Mouse (Mus musculus) liver, embryonic 16.5 days (tissue): ENCODE measurements at regions not wholly inside any gene's neighbourhood (a gene's known extent, or its start where the extent isn't known, plus 50 kb on each side); places are given as distances from the start of the nearest gene placed in this dataset.

Source experiments
- ATAC-seq: fragments of 200-750 bp; cut with Nextera tagmentation; 2 replicates; pipeline ENCODE4 v1.8.0; 2017; ENCODE audit warnings: low read depth, mild to moderate bottlenecking, moderate number of reproducible peaks, moderate library complexity
- H3K27ac ChIP-seq: fragments of 300-500 bp; sonication (generic); 2 replicates; pipeline ENCODE4 v1.5.1; 2014; ENCODE audit warnings: mild to moderate bottlenecking, low read length
- H3K27me3 ChIP-seq: fragments of 300-500 bp; sonication (generic); 2 replicates; pipeline ENCODE4 v1.6.1; 2014; ENCODE audit warnings: low read depth, low read length, mixed read lengths; ENCODE audit not compliant: control insufficient read depth, insufficient read depth
- H3K36me3 ChIP-seq: fragments of 300-500 bp; sonication (generic); 2 replicates; pipeline ENCODE4 v1.6.1; 2014; ENCODE audit warnings: mild to moderate bottlenecking; ENCODE audit not compliant: control insufficient read depth, insufficient read depth
- H3K4me1 ChIP-seq: fragments of 300-500 bp; sonication (generic); 2 replicates; pipeline ENCODE4 v1.6.1; 2014; ENCODE audit warnings: low read depth, low read length, mixed read lengths; ENCODE audit not compliant: control insufficient read depth
- H3K4me2 ChIP-seq: fragments of 300-500 bp; sonication (generic); 2 replicates; pipeline ENCODE4 v1.6.1; 2014; ENCODE audit warnings: low read depth, low read length, mixed read lengths
- H3K4me3 ChIP-seq: fragments of 300-500 bp; sonication (generic); 2 replicates; pipeline ENCODE4 v1.5.1; 2014; ENCODE audit warnings: low read depth, mild to moderate bottlenecking, low read length
- H3K9ac ChIP-seq: fragments of 300-500 bp; sonication (generic); 2 replicates; pipeline ENCODE4 v1.6.1; 2014; ENCODE audit warnings: low read depth, low read length
- H3K9me3 ChIP-seq: fragments of 300-500 bp; sonication (generic); replicated peaks from 2 replicates; pipeline ENCODE4 v1.6.1; 2016; ENCODE audit warnings: low read length; ENCODE audit not compliant: control insufficient read depth
- WGBS: fragments of 180-500 bp; shearing (Covaris S2); extraction: QIAGEN DNeasy Blood & Tissue Kit; methylation state at CpG from one replicate; pipeline ENCODE4 v1.1.7; 2014; ENCODE audit not compliant: insufficient replicate concordance; 5-methylcytosine and 5-hydroxymethylcytosine counted together

GRCm38 (mm10) chr11:45058658-45059057 lies 441.5 kb downstream of the Ebf1 start:
- Histone ChIP-seq H3K9me3 (no peaks in the 10 kb centered on the region), H3K27ac (no peak overlapping the region), H3K9ac (no peak overlapping the region), H3K27me3 (no peaks in the 10 kb centered on the region), H3K4me3 (no peak overlapping the region), H3K4me2 (no peak overlapping the region), H3K4me1 (no peaks in the 10 kb centered on the region), H3K36me3 (no peaks in the 10 kb centered on the region)
- WGBS = 64% methylated on average over 1 of the region's 1 CpGs
- no peak for ATAC-seq

GRCm38 (mm10) chr11:45066592-45066991 lies 449.5 kb downstream of the Ebf1 start:
- no peaks in the 10 kb centered on the region for H3K27me3 ChIP-seq
- WGBS = 64% methylated on average over 3 of the region's 3 CpGs
- no peak overlapping the region for H3K4me3 ChIP-seq
- no peak overlapping the region for H3K4me2 ChIP-seq
- no peaks in the 10 kb centered on the region for H3K4me1 ChIP-seq
- H3K27ac ChIP-seq = no peak overlapping the region
- no peaks in the 10 kb centered on the region for H3K36me3 ChIP-seq
- no peaks in the 10 kb centered on the region for H3K9me3 ChIP-seq
- no peak overlapping the region for H3K9ac ChIP-seq
- ATAC-seq = no peak

- 47% methylated on average over 1 of the region's 1 CpGs for WGBS
- H3K4me3 ChIP-seq = no peak overlapping the region
- no peaks in the 10 kb centered on the region for H3K4me1 ChIP-seq
- no peaks in the 10 kb centered on the region for H3K36me3 ChIP-seq
- ATAC-seq = no peak
- no peaks in the 10 kb centered on the region for H3K9me3 ChIP-seq
- no peak overlapping the region for H3K4me2 ChIP-seq
- H3K27me3 ChIP-seq = no peaks in the 10 kb centered on the region
- H3K9ac ChIP-seq = no peak overlapping the region
- no peak overlapping the region for H3K27ac ChIP-seq
These were observed 453.2 kb downstream of the Ebf1 start for GRCm38 (mm10) chr11:45070280-45070679.

GRCm38 (mm10) chr11:45071195-45071594 lies 454.1 kb downstream of the Ebf1 start:
- H3K4me3 ChIP-seq = no peak overlapping the region
- ATAC-seq = no peak
- no peak overlapping the region for H3K9ac ChIP-seq
- no peaks in the 10 kb centered on the region for H3K27me3 ChIP-seq
- no peaks in the 10 kb centered on the region for H3K4me1 ChIP-seq
- no peak overlapping the region for H3K27ac ChIP-seq
- H3K9me3 ChIP-seq = no peaks in the 10 kb centered on the region
- no peaks in the 10 kb centered on the region for H3K36me3 ChIP-seq
- H3K4me2 ChIP-seq = no peak overlapping the region
- 55% methylated on average over 2 of the region's 2 CpGs for WGBS

GRCm38 (mm10) chr11:45084506-45085037 lies 467.5 kb downstream of the Ebf1 start:
- Histone ChIP-seq H3K4me3 (no peak overlapping the region), H3K27ac (no peak overlapping the region), H3K4me1 (no peaks in the 10 kb centered on the region), H3K36me3 (no peaks in the 10 kb centered on the region), H3K27me3 (no peaks in the 10 kb centered on the region), H3K4me2 (no peak overlapping the region), H3K9ac (no peak overlapping the region), H3K9me3 (no peaks in the 10 kb centered on the region)
- 54% methylated on average over 4 of the region's 4 CpGs for WGBS
- no peak for ATAC-seq

- Histone ChIP-seq H3K27me3 (no peaks in the 10 kb centered on the region), H3K9ac (no peak overlapping the region), H3K36me3 (no peaks in the 10 kb centered on the region), H3K4me3 (no peak overlapping the region), H3K9me3 (no peaks in the 10 kb centered on the region), H3K4me2 (no peak overlapping the region), H3K27ac (no peak overlapping the region), H3K4me1 (no peaks in the 10 kb centered on the region)
- ATAC-seq = no peak
These were observed 468.0 kb downstream of the Ebf1 start for GRCm38 (mm10) chr11:45085145-45085544.

GRCm38 (mm10) chr11:45087186-45087915 lies 470.2 kb downstream of the Ebf1 start:
- peak; percentile 70; the same call in 1 of the 2 replicates for ATAC-seq
- Histone ChIP-seq H3K27ac (no peak overlapping the region), H3K36me3 (no peaks in the 10 kb centered on the region), H3K4me2 (no peak overlapping the region), H3K4me3 (no peak overlapping the region), H3K9me3 (no peaks in the 10 kb centered on the region), H3K4me1 (no peaks in the 10 kb centered on the region), H3K27me3 (no peaks in the 10 kb centered on the region), H3K9ac (no peak overlapping the region)
- 52% methylated on average over 5 of the region's 5 CpGs for WGBS

- ATAC-seq = no peak
- H3K27ac ChIP-seq = no peak overlapping the region
- H3K9ac ChIP-seq = no peak overlapping the region
- H3K9me3 ChIP-seq = no peaks in the 10 kb centered on the region
- H3K4me2 ChIP-seq = no peak overlapping the region
- H3K36me3 ChIP-seq = no peaks in the 10 kb centered on the region
- WGBS = 41% methylated on average over 1 of the region's 1 CpGs
- no peaks in the 10 kb centered on the region for H3K4me1 ChIP-seq
- H3K27me3 ChIP-seq = no peaks in the 10 kb centered on the region
- no peak overlapping the region for H3K4me3 ChIP-seq
These were observed 471.2 kb downstream of the Ebf1 start for GRCm38 (mm10) chr11:45088286-45088685.

GRCm38 (mm10) chr11:45089561-45089960 lies 472.4 kb downstream of the Ebf1 start:
- Histone ChIP-seq H3K4me3 (no peak overlapping the region), H3K4me2 (no peak overlapping the region), H3K27me3 (no peaks in the 10 kb centered on the region), H3K9ac (no peak overlapping the region), H3K27ac (no peak overlapping the region), H3K9me3 (no peaks in the 10 kb centered on the region), H3K36me3 (no peaks in the 10 kb centered on the region), H3K4me1 (no peaks in the 10 kb centered on the region)
- WGBS = 38% methylated on average over 3 of the region's 3 CpGs
- no peak for ATAC-seq
